Mouse (Mus musculus) thymus, adult 2 months (tissue): ENCODE data around the gene Taok1. TPM values are rescaled to one million over a fixed set of nuclear protein-coding genes. Genes with fewer than 3 reads are reported as not detected.

Source experiments
- DNase-seq: peaks from one replicate; pipeline ENCODE4 v3.0.0; 2021
- H3K27ac ChIP-seq: fragments of 200-500 bp; 2 replicates; pipeline ENCODE4 v1.5.1; 2012; ENCODE audit warnings: low read length, control low read depth; ENCODE audit not compliant: control insufficient read depth, insufficient read depth
- H3K27me3 ChIP-seq: fragments of 200-500 bp; 2 replicates; pipeline ENCODE4 v1.6.1; 2012; ENCODE audit warnings: mild to moderate bottlenecking, low read length, moderate library complexity, mixed read lengths; ENCODE audit not compliant: control insufficient read depth, insufficient read depth
- H3K36me3 ChIP-seq: fragments of 200-500 bp; 2 replicates; pipeline ENCODE4 v1.6.1; 2012; ENCODE audit warnings: mild to moderate bottlenecking, low read length, moderate library complexity; ENCODE audit not compliant: control insufficient read depth, insufficient read depth
- H3K4me1 ChIP-seq: fragments of 200-500 bp; replicated peaks from 2 replicates; pipeline ENCODE4 v1.6.1; 2012; ENCODE audit warnings: low read length; ENCODE audit not compliant: control insufficient read depth, insufficient read depth
- H3K4me3 ChIP-seq: fragments of 200-500 bp; 2 replicates; pipeline ENCODE4 v1.5.1; 2012; ENCODE audit warnings: mild to moderate bottlenecking, low read length, control low read depth, moderate library complexity; ENCODE audit not compliant: control insufficient read depth, insufficient read depth
- CTCF ChIP-seq: fragments of 200-500 bp; IDR thresholded peaks from 2 replicates; pipeline ENCODE4 v1.5.1; 2012; ENCODE audit warnings: mild to moderate bottlenecking, control low read depth, low read length, moderate library complexity, borderline replicate concordance; ENCODE audit not compliant: control insufficient read depth, poor library complexity, insufficient read depth; ENCODE audit errors: extremely low read depth
- POLR2A ChIP-seq: fragments of 200-500 bp; IDR thresholded peaks from 2 replicates; pipeline ENCODE4 v1.6.1; 2012; ENCODE audit warnings: mild to moderate bottlenecking, low read length, control low read depth, moderate library complexity; ENCODE audit not compliant: control insufficient read depth, poor library complexity, insufficient read depth; ENCODE audit errors: extremely low read depth
- WGBS: fragments of 180-500 bp; shearing (Covaris S2); methylation state at CpG from one replicate; pipeline ENCODE4 v1.1.7; 2018; 5-methylcytosine and 5-hydroxymethylcytosine counted together
- polyA plus RNA-seq: library from polyadenylated mRNA; depleted of rRNA; stranded (reverse); fragments of >200 nt; gene quantifications from 2 replicates; pipeline ENCODE4 v1.2.3, GENCODE M21; 2012

Taok1 gene
- polyA plus RNA-seq, 1 experiment, result 7.5 TPM

- Histone ChIP-seq H3K27ac (no peak overlapping the region), H3K4me1 (no peaks in the 10 kb centered on the region; the same call in none of the 2 replicates), H3K36me3 (peaks cover 28% of the 10 kb centered on the region), H3K27me3 (no peaks in the 10 kb centered on the region), H3K4me3 (no peak overlapping the region)
- DNase-seq, result no peak
- TF ChIP-seq CTCF (no peak), POLR2A (no peak)
- WGBS, result 95% methylated on average over 6 of the region's 6 CpGs
Measured at GRCm38 (mm10) chr11:77502481-77502880, 105.1 kb downstream of the Taok1 start.

GRCm38 (mm10) chr11:77501971-77502370, 105.6 kb downstream of the Taok1 start:
- H3K4me1 ChIP-seq, result peaks cover 4% of the 10 kb centered on the region
- 97% methylated on average over 4 of the region's 4 CpGs for WGBS
- no peak overlapping the region for H3K27ac ChIP-seq
- no peaks in the 10 kb centered on the region for H3K27me3 ChIP-seq
- no peak overlapping the region for H3K4me3 ChIP-seq
- H3K36me3 ChIP-seq, result peaks cover 28% of the 10 kb centered on the region
- no peak for DNase-seq
- TF ChIP-seq POLR2A (no peak), CTCF (no peak)

- 25% methylated on average over 5 of the region's 5 CpGs for WGBS
- Histone ChIP-seq H3K27me3 (no peaks in the 10 kb centered on the region), H3K27ac (no peak overlapping the region), H3K36me3 (peaks cover 23% of the 10 kb centered on the region), H3K4me1 (peaks cover 4% of the 10 kb centered on the region), H3K4me3 (no peak overlapping the region)
- TF ChIP-seq CTCF (peak; percentile 75; the same call in 1 of the 2 replicates), POLR2A (no peak)
- peak; percentile 74 for DNase-seq
Measured at GRCm38 (mm10) chr11:77501392-77501791, 106.2 kb downstream of the Taok1 start.

- Histone ChIP-seq H3K27ac (no peak overlapping the region), H3K4me3 (no peak overlapping the region), H3K36me3 (peaks cover 21% of the 10 kb centered on the region), H3K4me1 (peaks cover 4% of the 10 kb centered on the region), H3K27me3 (no peaks in the 10 kb centered on the region)
- 90% methylated on average over 17 of the region's 17 CpGs for WGBS
- DNase-seq, result no peak
- TF ChIP-seq POLR2A, result no peak
Measured at GRCm38 (mm10) chr11:77500361-77501325, 107.0 kb downstream of the Taok1 start.

GRCm38 (mm10) chr11:77499354-77499753, 108.3 kb downstream of the Taok1 start:
- H3K4me3 ChIP-seq, result no peak overlapping the region
- WGBS, result 99% methylated on average over 7 of the region's 7 CpGs
- no peak overlapping the region for H3K27ac ChIP-seq
- peaks cover 18% of the 10 kb centered on the region for H3K36me3 ChIP-seq
- DNase-seq, result no peak
- peaks cover 4% of the 10 kb centered on the region for H3K4me1 ChIP-seq
- TF ChIP-seq CTCF (no peak), POLR2A (no peak)
- H3K27me3 ChIP-seq, result no peaks in the 10 kb centered on the region

GRCm38 (mm10) chr11:77498261-77499139, 109.1 kb downstream of the Taok1 start:
- Histone ChIP-seq H3K27ac (no peak overlapping the region), H3K27me3 (no peaks in the 10 kb centered on the region)

More at GRCm38 (mm10) chr11:77498261-77499139, 109.1 kb downstream of the Taok1 start:
- DNase-seq, result no peak
- TF ChIP-seq CTCF (no peak), POLR2A (no peak)
- H3K36me3 ChIP-seq, result peaks cover 10% of the 10 kb centered on the region
- 93% methylated on average over 12 of the region's 12 CpGs for WGBS
- no peak overlapping the region for H3K4me3 ChIP-seq
- H3K4me1 ChIP-seq, result peaks cover 11% of the 10 kb centered on the region
